In the genomic region with DNA sequence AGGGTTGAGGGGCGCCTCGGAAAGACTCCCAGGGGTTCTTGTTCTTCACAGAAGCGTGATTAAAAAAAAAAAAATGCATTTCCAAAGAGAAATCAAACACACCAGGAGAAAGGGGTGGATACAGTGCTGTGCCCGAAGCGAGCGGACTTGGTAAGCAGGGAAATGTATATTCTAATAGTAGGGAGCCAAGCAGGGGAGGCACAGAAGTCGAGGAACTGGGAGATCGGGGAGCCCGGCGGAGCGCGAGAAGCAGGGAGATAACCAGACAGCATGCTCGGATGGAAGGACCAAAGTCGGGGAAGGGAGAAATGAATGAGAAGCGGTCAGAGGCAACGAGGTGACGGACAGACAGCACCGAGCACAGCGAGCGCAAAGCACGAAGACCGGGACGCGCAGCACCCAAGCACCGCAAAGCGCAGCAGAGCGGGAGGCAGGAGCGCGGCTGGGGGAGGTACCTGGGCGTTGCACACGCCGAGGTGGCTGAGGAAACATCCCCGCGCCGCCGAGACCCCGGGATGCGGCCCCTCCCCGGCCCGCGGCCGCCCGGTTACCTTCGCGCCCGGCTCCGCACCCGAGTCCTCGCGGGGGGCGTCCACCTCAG, we compare ENCODE assay signal across 8 mouse cellular contexts. TPM values are rescaled to one million over a fixed set of nuclear protein-coding genes. Genes with fewer than 3 reads are reported as not detected.
DNase-seq lines count a peak whose midpoint lies in the region; ATAC-seq lines count a peak whose summit lies in the region.

No protein-coding gene starts in this region.

- peak overlapping the region; percentile 85 for H3K9ac ChIP-seq in hindbrain, embryonic 13.5 days

- H3K4me3 ChIP-seq in hindbrain, embryonic 13.5 days = peak overlapping the region; percentile 69

- under 1% methylated on average over 46 of the region's 51 CpGs for WGBS in hindbrain, embryonic 13.5 days

- no peaks in the 10 kb centered on the region for H3K27me3 ChIP-seq in hindbrain, embryonic 13.5 days

- peaks cover 27% of the 10 kb centered on the region for H3K4me1 ChIP-seq in hindbrain, embryonic 13.5 days (replicated peaks)

- peak overlapping the region; percentile 79 for H3K4me2 ChIP-seq in hindbrain, embryonic 13.5 days

- DNase-seq in NIH3T3 (ENCODE audit: low read depth) = peak; percentile 79
- DNase-seq in cerebellum, adult 9-10 months = peak; percentile 62
- peak; percentile 42 to 76 for DNase-seq in layer of hippocampus, postnatal 25 days (ENCODE audit: extremely low spot score in 1 of 2, low spot score in 1 of 2)
- DNase-seq in lung, postnatal 14 days = peak; percentile 64
- DNase-seq in ovary, postnatal 36 days (ENCODE audit: low spot score) = peak; percentile 70
- peak; percentile 81 for DNase-seq in thymus, postnatal 14 days

- ATAC-seq in frontal cortex, adult (ENCODE audit: low TSS enrichment) = peak; percentile 90
- ATAC-seq in hindbrain, embryonic 13.5 days (ENCODE audit: low FRiP score) = peak; percentile 84

- H3K27ac ChIP-seq in hindbrain, embryonic 13.5 days = peak overlapping the region; percentile 98

- no peaks in the 10 kb centered on the region for H3K9me3 ChIP-seq in hindbrain, embryonic 13.5 days

- peaks cover 17% of the 10 kb centered on the region for H3K36me3 ChIP-seq in hindbrain, embryonic 13.5 days

RNA-seq across cellular contexts. Expression of gene Phc1, which starts 1.2 kb away (rescaled TPM):
- polyA plus RNA-seq in hindbrain, embryonic 13.5 days (2015; fragmentation: Nextera tagmentation; extraction: Ambion mirVana) = 32.9 and 35.5 TPM in 2 replicates
- 10 to 100 TPM; 58.4 to 68.5 TPM for total RNA-seq in layer of hippocampus, postnatal 25 days (2021)

RNA-seq across cellular contexts. Expression of gene M6pr, which starts 30.6 kb away (rescaled TPM):
- 58.2 and 60.1 TPM in 2 replicates for polyA plus RNA-seq in hindbrain, embryonic 13.5 days (2015; fragmentation: Nextera tagmentation; extraction: Ambion mirVana)
- 10 to 100 TPM; 67.1 to 73.0 TPM for total RNA-seq in layer of hippocampus, postnatal 25 days (2021)

RNA-seq across cellular contexts. Expression of gene Klrg1, which starts 56.5 kb away (rescaled TPM):
- 0.69 and 0.76 TPM in 2 replicates for polyA plus RNA-seq in hindbrain, embryonic 13.5 days (2015; fragmentation: Nextera tagmentation; extraction: Ambion mirVana)
- under 1 TPM; 0.42 to 0.69 TPM for total RNA-seq in layer of hippocampus, postnatal 25 days (2021)

Comparison
In these comparisons a context has a peak if more than half of its experiments do, and no peak if none do; other contexts are left out.
1. Peak in every context shown above with its lines: DNase-seq, ATAC-seq, H3K4me3 ChIP-seq and H3K27ac ChIP-seq.